Mouse (Mus musculus): ENCODE results near the gene Bola3. TPM values are rescaled to one million over a fixed set of nuclear protein-coding genes. Genes with fewer than 3 reads are reported as not detected.

The Bola3 gene
- polyA plus RNA-seq, 1 experiment = 46.0 TPM

DNA sequence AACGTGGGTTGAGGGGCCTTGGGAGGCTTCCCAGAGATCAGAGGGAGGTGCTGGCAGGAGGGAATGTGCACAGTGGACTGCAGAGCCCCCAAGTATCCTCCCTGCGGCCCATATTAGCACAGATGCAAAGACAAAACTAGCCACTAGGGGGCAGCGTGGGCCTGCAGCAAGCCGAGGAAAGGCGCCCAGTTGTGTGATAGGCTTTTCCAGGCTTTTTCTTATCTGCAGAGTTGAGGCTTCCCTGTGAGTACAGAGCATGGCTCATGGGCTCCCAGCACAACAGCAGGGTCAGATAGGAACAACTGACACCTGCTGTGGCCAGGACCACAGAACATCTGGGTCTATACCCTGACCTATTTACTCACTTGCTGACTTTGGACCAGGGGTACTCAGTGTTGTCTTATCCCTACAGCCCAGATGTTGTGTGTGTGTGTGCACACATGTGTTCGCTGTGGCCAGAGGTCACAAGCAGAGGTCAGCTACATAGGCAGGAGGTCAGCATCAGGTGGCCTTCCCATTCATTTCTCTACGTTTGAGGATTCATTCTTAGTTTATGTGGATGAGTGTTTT, 7.7 kb downstream of the Bola3 start:
- Histone ChIP-seq H3K27me3 (replicated peaks) (no peaks in the 10 kb centered on the region), H3K9me3 (no peaks in the 10 kb centered on the region), H3K4me3 (replicated peaks) (peak overlapping the region; percentile 59), H3K36me3 (replicated peaks; ENCODE audit: low read length) (peaks cover 95% of the 10 kb centered on the region), H3K4me1 (peaks cover 30% of the 10 kb centered on the region)
- TF ChIP-seq FLI1 (IDR thresholded peaks at IDR 0.05; ENCODE audit: low read length) (no peak), GATA1 (IDR thresholded peaks at IDR 0.05; ENCODE audit: borderline replicate concordance, low read length) (no peak)

DNA sequence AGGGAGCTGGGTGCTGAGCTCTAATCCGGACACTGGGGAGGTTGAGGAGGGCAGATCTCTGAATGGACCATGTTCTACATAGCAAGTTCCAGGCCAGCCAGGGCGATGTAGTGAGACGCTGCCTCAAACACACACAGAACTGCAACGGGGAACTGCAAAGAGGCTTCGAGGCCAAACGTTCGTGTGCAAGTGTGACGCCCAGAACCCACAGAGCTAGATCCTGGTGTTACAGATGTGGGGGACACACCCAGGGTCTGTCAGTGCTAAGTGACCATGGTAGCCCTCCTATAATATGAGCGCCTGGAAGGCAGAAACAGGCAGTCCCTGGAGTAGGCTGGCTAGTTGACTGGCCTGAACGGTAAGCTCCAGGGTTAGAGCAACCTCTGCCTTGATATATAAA, 8.5 kb downstream of the Bola3 start:
- TF ChIP-seq GATA1 (IDR thresholded peaks at IDR 0.05; ENCODE audit: borderline replicate concordance, low read length) (no peak), FLI1 (IDR thresholded peaks at IDR 0.05; ENCODE audit: low read length) (no peak)
- Histone ChIP-seq H3K4me3 (replicated peaks) (no peak overlapping the region), H3K27me3 (replicated peaks) (no peaks in the 10 kb centered on the region), H3K36me3 (replicated peaks; ENCODE audit: low read length) (peaks cover 93% of the 10 kb centered on the region), H3K9me3 (no peaks in the 10 kb centered on the region), H3K4me1 (peaks cover 23% of the 10 kb centered on the region)

DNA sequence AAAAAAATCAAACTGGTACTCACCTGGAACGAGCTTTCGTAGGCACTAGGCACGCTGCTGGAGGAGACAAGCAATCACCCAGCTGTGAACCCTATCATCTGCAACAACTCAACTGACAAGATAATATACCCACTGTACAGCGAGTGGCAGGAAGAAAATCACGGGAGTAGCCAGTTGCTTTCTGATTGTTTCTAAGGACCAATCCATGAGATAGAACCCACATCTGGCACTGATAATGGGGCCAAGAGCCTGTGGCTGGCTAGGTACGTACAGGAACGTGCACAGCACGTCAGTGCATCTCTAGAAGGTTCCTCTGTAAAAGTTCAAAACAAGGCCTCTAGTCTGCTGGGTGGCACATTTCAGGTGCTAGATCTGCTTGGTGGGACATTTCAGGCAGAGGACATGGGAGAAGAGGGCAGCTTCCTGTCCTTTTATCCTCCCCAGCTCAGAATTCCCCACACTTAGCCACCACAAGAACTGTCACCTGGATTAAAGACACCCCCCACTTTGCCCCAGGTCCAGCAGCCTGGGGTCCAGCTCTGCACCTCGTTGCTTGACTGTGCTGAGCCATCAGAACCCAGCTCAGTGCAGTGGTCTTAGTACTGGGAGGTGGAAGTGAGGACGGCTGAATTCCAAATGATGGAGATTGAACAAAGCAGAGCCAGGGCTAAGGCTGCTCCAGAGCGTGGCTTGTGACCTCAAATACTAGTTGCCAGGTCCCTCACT, 12.7 kb downstream of the Bola3 start:
- no peak overlapping the region for H3K4me3 ChIP-seq (replicated peaks)
- peaks cover 26% of the 10 kb centered on the region for H3K4me1 ChIP-seq
- H3K9me3 ChIP-seq = no peaks in the 10 kb centered on the region
- no peak for TF ChIP-seq FLI1 (IDR thresholded peaks at IDR 0.05; ENCODE audit: low read length)
- TF ChIP-seq GATA1 (IDR thresholded peaks at IDR 0.05; ENCODE audit: borderline replicate concordance, low read length) = no peak
- peaks cover 96% of the 10 kb centered on the region for H3K36me3 ChIP-seq (replicated peaks; ENCODE audit: low read length)
- H3K27me3 ChIP-seq (replicated peaks) = no peaks in the 10 kb centered on the region

DNA sequence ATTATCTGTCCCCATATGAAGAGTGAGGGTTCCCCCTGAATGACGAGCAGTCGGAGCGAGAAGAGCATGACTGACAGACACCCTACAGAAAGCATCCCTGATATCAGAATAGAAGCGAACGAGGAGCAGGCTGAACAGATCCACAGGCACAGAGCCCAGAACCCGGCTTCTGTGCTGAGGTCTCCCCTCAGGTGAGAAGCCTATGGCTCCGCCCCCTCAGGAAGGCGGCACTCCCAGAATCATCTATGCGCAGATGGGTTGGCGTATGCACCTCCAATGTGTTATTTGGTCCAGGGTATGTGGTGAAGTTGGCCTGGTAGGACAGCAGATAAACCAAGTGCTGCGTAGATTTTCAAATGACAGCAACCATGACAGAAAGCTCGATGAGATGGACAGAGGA, 14.1 kb downstream of the Bola3 start:
- Histone ChIP-seq H3K4me1 (peaks cover 15% of the 10 kb centered on the region), H3K36me3 (replicated peaks; ENCODE audit: low read length) (peaks cover 96% of the 10 kb centered on the region), H3K27me3 (replicated peaks) (no peaks in the 10 kb centered on the region), H3K4me3 (replicated peaks) (no peak overlapping the region), H3K9me3 (no peaks in the 10 kb centered on the region)
- no peak for TF ChIP-seq GATA1 (IDR thresholded peaks at IDR 0.05; ENCODE audit: borderline replicate concordance, low read length)
- TF ChIP-seq FLI1 (IDR thresholded peaks at IDR 0.05; ENCODE audit: low read length) = no peak

- TF ChIP-seq FLI1 (IDR thresholded peaks at IDR 0.05; ENCODE audit: low read length) (no peak), GATA1 (IDR thresholded peaks at IDR 0.05; ENCODE audit: borderline replicate concordance, low read length) (no peak)
- Histone ChIP-seq H3K27me3 (replicated peaks) (no peaks in the 10 kb centered on the region), H3K4me3 (replicated peaks) (no peak overlapping the region), H3K36me3 (replicated peaks; ENCODE audit: low read length) (peaks cover 100% of the 10 kb centered on the region), H3K4me1 (peaks cover 28% of the 10 kb centered on the region), H3K9me3 (no peaks in the 10 kb centered on the region)
These were observed 21.5 kb downstream of the Bola3 start for GRCm38 (mm10) chr6:83370316-83370965.

GRCm38 (mm10) chr6:83371350-83371749, 22.4 kb downstream of the Bola3 start:
- Histone ChIP-seq H3K9me3 (no peaks in the 10 kb centered on the region), H3K4me3 (replicated peaks) (no peak overlapping the region), H3K36me3 (replicated peaks; ENCODE audit: low read length) (peaks cover 100% of the 10 kb centered on the region), H3K4me1 (peaks cover 28% of the 10 kb centered on the region), H3K27me3 (replicated peaks) (no peaks in the 10 kb centered on the region)
- no peak for TF ChIP-seq GATA1 (IDR thresholded peaks at IDR 0.05; ENCODE audit: borderline replicate concordance, low read length)
- no peak for TF ChIP-seq FLI1 (IDR thresholded peaks at IDR 0.05; ENCODE audit: low read length)

DNA sequence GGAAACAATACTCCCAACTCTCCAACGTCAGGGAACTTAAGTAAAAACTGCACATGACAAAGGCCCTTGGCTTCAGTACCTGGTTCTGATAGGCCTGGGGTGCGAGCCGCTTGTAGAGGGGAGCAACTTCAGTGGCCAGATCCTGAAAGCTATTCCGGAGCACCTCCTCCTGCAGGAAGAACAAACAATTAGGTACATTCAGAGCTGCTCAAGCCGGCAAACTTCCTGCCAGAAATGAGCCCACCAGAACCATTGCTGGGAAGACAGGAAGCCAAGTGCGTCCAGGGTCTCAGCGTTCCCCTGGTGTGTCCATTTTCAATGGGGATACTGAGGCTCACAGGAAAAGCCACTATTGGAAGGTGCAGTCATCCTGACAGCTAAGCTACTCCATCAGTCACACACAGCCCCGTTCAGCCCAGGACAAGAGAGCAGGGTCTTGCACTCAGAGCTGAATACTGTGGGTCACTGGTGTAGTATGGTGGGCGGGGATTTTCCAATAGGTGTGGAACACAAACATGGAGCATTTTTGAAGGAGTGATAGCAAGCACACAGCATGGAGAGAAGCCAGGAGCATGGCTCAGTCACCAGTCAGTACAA, 24.9 kb downstream of the Bola3 start:
- no peaks in the 10 kb centered on the region for H3K27me3 ChIP-seq (replicated peaks)
- TF ChIP-seq GATA1 (IDR thresholded peaks at IDR 0.05; ENCODE audit: borderline replicate concordance, low read length) = no peak
- no peak for TF ChIP-seq FLI1 (IDR thresholded peaks at IDR 0.05; ENCODE audit: low read length)
- H3K36me3 ChIP-seq (replicated peaks; ENCODE audit: low read length) = peaks cover 100% of the 10 kb centered on the region
- H3K9me3 ChIP-seq = no peaks in the 10 kb centered on the region
- no peak overlapping the region for H3K4me3 ChIP-seq (replicated peaks)
- H3K4me1 ChIP-seq = peaks cover 33% of the 10 kb centered on the region

GRCm38 (mm10) chr6:83381510-83382491, 32.9 kb downstream of the Bola3 start:
- peaks cover 89% of the 10 kb centered on the region for H3K36me3 ChIP-seq (replicated peaks; ENCODE audit: low read length)
- H3K9me3 ChIP-seq = no peaks in the 10 kb centered on the region
- TF ChIP-seq FLI1 (IDR thresholded peaks at IDR 0.05; ENCODE audit: low read length) = no peak
- TF ChIP-seq GATA1 (IDR thresholded peaks at IDR 0.05; ENCODE audit: borderline replicate concordance, low read length) = peak; percentile 89
- no peaks in the 10 kb centered on the region for H3K27me3 ChIP-seq (replicated peaks)
- peak overlapping the region; percentile 80 for H3K4me3 ChIP-seq (replicated peaks)
- peaks cover 81% of the 10 kb centered on the region for H3K4me1 ChIP-seq

DNA sequence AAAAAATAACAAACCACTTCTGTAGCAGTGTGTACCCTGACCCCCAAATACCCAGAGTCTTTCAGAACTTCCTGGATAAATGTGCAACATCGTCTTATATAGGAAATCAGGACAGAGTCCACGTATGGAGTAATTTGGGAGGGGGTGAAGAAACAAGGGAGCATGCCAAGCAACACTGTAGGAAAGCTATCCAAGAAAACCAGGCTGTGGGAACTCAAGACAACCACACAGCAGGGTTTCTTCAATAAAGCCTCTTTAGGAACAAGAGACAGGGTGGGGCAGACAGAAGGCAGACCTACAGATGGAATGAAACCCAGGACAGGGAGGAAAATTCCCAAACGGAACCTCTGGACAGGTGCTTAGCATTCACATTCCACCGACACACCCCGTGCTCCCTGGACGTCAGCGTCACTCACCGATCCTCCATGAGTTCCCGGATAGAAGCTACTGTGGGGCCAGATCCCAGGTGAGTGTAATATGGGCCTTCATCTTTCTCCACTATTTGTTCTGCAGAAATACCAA, 36.7 kb downstream of the Bola3 start:
- no peak overlapping the region for H3K4me3 ChIP-seq (replicated peaks)
- H3K9me3 ChIP-seq = no peaks in the 10 kb centered on the region
- H3K27me3 ChIP-seq (replicated peaks) = no peaks in the 10 kb centered on the region
- peaks cover 97% of the 10 kb centered on the region for H3K4me1 ChIP-seq
- TF ChIP-seq FLI1 (IDR thresholded peaks at IDR 0.05; ENCODE audit: low read length) (no peak), GATA1 (IDR thresholded peaks at IDR 0.05; ENCODE audit: borderline replicate concordance, low read length) (no peak)
- H3K36me3 ChIP-seq (replicated peaks; ENCODE audit: low read length) = peaks cover 80% of the 10 kb centered on the region

Data from megakaryocyte, embryonic 14.5 days (primary cell).